Mouse (Mus musculus) heart, adult 2 months (tissue): ENCODE measurements around the gene 2310007B03Rik.

Experiments
- CTCF ChIP-seq: fragments of 200-600 bp; IDR thresholded peaks from 2 replicates; pipeline ENCODE4 v1.8.1; 2022; ENCODE audit warnings: antibody characterized with exemption, mild to moderate bottlenecking, moderate library complexity
- POLR2A ChIP-seq: fragments of 200-500 bp; IDR thresholded peaks from 2 replicates; pipeline ENCODE4 v1.6.1; 2011; ENCODE audit warnings: mild to moderate bottlenecking, low read depth, low read length, control low read depth; ENCODE audit not compliant: insufficient read depth

DNA sequence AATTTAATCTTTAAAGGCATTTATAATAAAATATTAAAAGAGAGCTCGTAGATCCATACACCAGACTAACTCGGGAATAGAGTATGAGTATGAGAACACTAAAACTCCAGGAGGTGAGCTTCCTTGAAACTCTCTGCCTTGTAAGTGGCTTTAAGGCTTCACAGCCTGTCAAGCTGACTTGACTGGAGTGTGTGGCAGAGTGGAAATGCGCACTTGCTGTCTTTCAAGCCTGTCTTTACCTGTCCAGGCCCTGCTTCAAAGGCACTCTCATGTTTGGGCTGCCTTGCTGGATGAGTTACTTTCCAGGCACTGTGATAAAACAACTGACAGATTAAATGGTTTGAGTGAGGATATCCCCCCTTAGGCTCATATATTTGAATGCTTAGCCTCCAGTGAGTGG, 37.2 kb upstream of the 2310007B03Rik start:
- TF ChIP-seq POLR2A (no peak), CTCF (no peak)
